Mouse (Mus musculus): ENCODE measurements around the gene Pid1. TPM values are rescaled to one million over a fixed set of nuclear protein-coding genes. Genes with fewer than 3 reads are reported as not detected.

Pid1 gene
- total and polyA plus RNA-seq, 3 experiments: not detected

DNA sequence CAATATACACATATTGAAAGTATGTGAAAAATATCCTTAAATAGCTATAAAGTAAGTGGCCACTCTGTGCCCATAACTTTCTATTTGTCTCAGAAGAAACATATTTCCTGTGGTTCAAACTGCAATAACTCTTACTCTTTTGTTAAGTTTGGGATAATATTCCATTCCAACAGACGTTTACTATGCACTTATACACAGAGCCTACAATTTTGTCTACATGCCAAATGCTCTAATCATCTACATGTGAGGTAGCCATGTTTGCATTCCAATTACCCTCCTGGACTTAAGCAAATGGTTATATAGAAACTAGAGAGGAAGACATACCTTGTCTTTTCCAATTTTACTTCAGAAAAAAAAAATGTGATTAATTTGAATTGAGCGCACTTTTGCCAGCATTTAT lies 274.3 kb downstream of the Pid1 start:
- H3K36me3 ChIP-seq (replicated peaks in 1 of 2; ENCODE audit: control insufficient read depth in 1 of 2, insufficient read depth in 1 of 2, low read length in 1 of 2): no peaks in the 10 kb centered on the region
- in situ Hi-C loops (cut with MboI; ENCODE audit: low pct_ligation_motif_present, low pct_unique_long_range_greater_than_20kb, low sequenced_read_pairs): no loop called here
- no peak for DNase-seq (ENCODE audit: extremely low read depth)

DNA sequence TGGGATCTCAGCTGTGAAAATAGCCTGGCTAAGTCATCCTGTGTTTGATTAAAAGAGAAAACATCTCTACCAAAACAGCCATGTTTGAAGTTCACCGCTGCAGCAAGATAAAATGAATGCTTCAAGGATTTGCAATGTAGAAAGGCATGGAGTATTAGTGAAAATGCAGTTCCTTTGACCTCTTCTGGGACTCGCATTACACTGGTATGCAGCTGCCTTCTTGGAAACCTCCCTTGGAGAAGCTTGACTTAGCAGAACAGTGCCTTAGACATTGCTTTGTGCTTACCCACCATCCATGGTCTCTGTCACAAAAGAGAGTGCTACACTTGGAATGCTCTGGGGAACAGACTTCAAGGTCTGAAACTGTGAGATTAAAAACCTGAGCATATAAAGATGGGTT lies 276.0 kb downstream of the Pid1 start:
- no peak for TF ChIP-seq MXI1 (IDR thresholded peaks at IDR 0.05; ENCODE audit: low read depth, low read length)
- no peak for TF ChIP-seq ZMIZ1 (IDR thresholded peaks at IDR 0.05; ENCODE audit: low read depth, low read length)
- no peak for TF ChIP-seq MAX (IDR thresholded peaks at IDR 0.05; ENCODE audit: low read length)
- no peak for TF ChIP-seq MYC (IDR thresholded peaks at IDR 0.05; ENCODE audit: low read depth, low read length)
- no peak for TF ChIP-seq SIN3A (IDR thresholded peaks at IDR 0.05; ENCODE audit: low read length)
- no peak for TF ChIP-seq MAFK (IDR thresholded peaks at IDR 0.05; ENCODE audit: insufficient replicate concordance, low read length)
- TF ChIP-seq UBTF (IDR thresholded peaks at IDR 0.05; ENCODE audit: low read depth, low read length): no peak
- TF ChIP-seq MEF2A (IDR thresholded peaks at IDR 0.05; ENCODE audit: borderline replicate concordance, low read depth, low read length): no peak
- TF ChIP-seq CHD2 (IDR thresholded peaks at IDR 0.05; ENCODE audit: low read length): no peak
- no peak for TF ChIP-seq USF2 (conservative IDR thresholded peaks at IDR 0.05; ENCODE audit: low read depth, low read length)
- no peak for TF ChIP-seq HCFC1 (IDR thresholded peaks at IDR 0.05; ENCODE audit: low read depth, low read length)
- no peak for TF ChIP-seq USF1 (IDR thresholded peaks at IDR 0.05; ENCODE audit: low read depth, low read length)
- no peak for DNase-seq (ENCODE audit: extremely low read depth)
- Histone ChIP-seq H3K79me2 (replicated peaks; ENCODE audit: control insufficient read depth, extremely low read depth, insufficient read depth, poor library complexity, severe bottlenecking) (no peaks in the 10 kb centered on the region), H3K27me3 (replicated peaks) (no peaks in the 10 kb centered on the region), H3K36me3 (replicated peaks in 1 of 2; ENCODE audit: control insufficient read depth in 1 of 2, insufficient read depth in 1 of 2, low read length in 1 of 2) (no peaks in the 10 kb centered on the region), H3K9ac (ENCODE audit: insufficient read depth, low read depth) (no peak overlapping the region), H3K4me1 (ENCODE audit: control insufficient read depth in 1 of 2, insufficient read depth in 2 of 2) (0 out of 4 replicates have a peak, but pooled peaks cover 0 to 2% of the 10 kb centered on the region in 2 experiments), H3K4me2 (ENCODE audit: insufficient read depth, low read depth, poor library complexity, severe bottlenecking) (no peak overlapping the region), H3K27ac (ENCODE audit: insufficient read depth, low read depth) (no peak overlapping the region), H3K4me3 (replicated peaks in 1 of 3; ENCODE audit: low read depth in 2 of 3, low read length in 2 of 3, poor library complexity in 1 of 3) (no peak overlapping the region), H3K9me3 (replicated peaks; ENCODE audit: low read length) (no peaks in the 10 kb centered on the region)
- in situ Hi-C loops (cut with MboI; ENCODE audit: low pct_ligation_motif_present, low pct_unique_long_range_greater_than_20kb, low sequenced_read_pairs): no loop called here
- dilution Hi-C loops (cut with MboI; ENCODE audit: extremely low pct_ligation_motif_present, extremely low pct_unique_long_range_greater_than_20kb, low sequenced_read_pairs): no loop called here

More for the DNA sequence above, 274.3 kb downstream of the Pid1 start:
- no peak overlapping the region for H3K4me2 ChIP-seq (ENCODE audit: insufficient read depth, low read depth, poor library complexity, severe bottlenecking)
- H3K27me3 ChIP-seq (replicated peaks): no peaks in the 10 kb centered on the region
- H3K27ac ChIP-seq (ENCODE audit: insufficient read depth, low read depth): no peak overlapping the region
- dilution Hi-C loops (cut with MboI; ENCODE audit: extremely low pct_ligation_motif_present, extremely low pct_unique_long_range_greater_than_20kb, low sequenced_read_pairs): no loop called here
- H3K9ac ChIP-seq (ENCODE audit: insufficient read depth, low read depth): no peak overlapping the region
- no peak overlapping the region for H3K4me3 ChIP-seq (replicated peaks in 1 of 3; ENCODE audit: low read depth in 2 of 3, low read length in 2 of 3, poor library complexity in 1 of 3)
- 0 out of 4 replicates have a peak, but pooled peaks cover 0 to 2% of the 10 kb centered on the region in 2 experiments for H3K4me1 ChIP-seq (ENCODE audit: control insufficient read depth in 1 of 2, insufficient read depth in 2 of 2)
- no peaks in the 10 kb centered on the region for H3K79me2 ChIP-seq (replicated peaks; ENCODE audit: control insufficient read depth, extremely low read depth, insufficient read depth, poor library complexity, severe bottlenecking)
- TF ChIP-seq MEF2A (IDR thresholded peaks at IDR 0.05; ENCODE audit: borderline replicate concordance, low read depth, low read length) (no peak), ZNF384 (IDR thresholded peaks at IDR 0.05; ENCODE audit: low read depth, low read length) (no peak), ELF1 (IDR thresholded peaks at IDR 0.05; ENCODE audit: low read depth, low read length) (no peak), UBTF (IDR thresholded peaks at IDR 0.05; ENCODE audit: low read depth, low read length) (no peak), HCFC1 (IDR thresholded peaks at IDR 0.05; ENCODE audit: low read depth, low read length) (no peak), MXI1 (IDR thresholded peaks at IDR 0.05; ENCODE audit: low read depth, low read length) (no peak), POLR2AphosphoS2 (IDR thresholded peaks at IDR 0.05; ENCODE audit: low read depth, low read length) (no peak), USF1 (IDR thresholded peaks at IDR 0.05; ENCODE audit: low read depth, low read length) (no peak), MAX (IDR thresholded peaks at IDR 0.05; ENCODE audit: low read length) (no peak), JUN (IDR thresholded peaks at IDR 0.05; ENCODE audit: insufficient read depth, low read depth, low read length) (no peak), MAZ (IDR thresholded peaks at IDR 0.05; ENCODE audit: low read depth, low read length) (no peak), CHD2 (IDR thresholded peaks at IDR 0.05; ENCODE audit: low read length) (no peak)
- H3K9me3 ChIP-seq (replicated peaks; ENCODE audit: low read length): no peaks in the 10 kb centered on the region

Data from CH12.LX (cell line).